Mouse (Mus musculus): ENCODE measurements at regions not wholly inside any gene's neighbourhood (a gene's known extent, or its start where the extent isn't known, plus 50 kb on each side); places are given as distances from the start of the nearest gene placed in this dataset.

GRCm38 (mm10) chr3:52618212-52618924, 350.2 kb downstream of the Foxo1 start:
- Histone ChIP-seq H3K36me3 (replicated peaks; ENCODE audit: insufficient read depth, low read length) (no peaks in the 10 kb centered on the region), H3K4me3 (ENCODE audit: low read depth, low read length) (no peak overlapping the region), H3K9ac (replicated peaks) (no peak overlapping the region), H3K9me3 (ENCODE audit: low read length) (no peaks in the 10 kb centered on the region), H3K27me3 (ENCODE audit: insufficient read depth, low read length) (no peaks in the 10 kb centered on the region), H3K4me2 (ENCODE audit: low read depth, low read length) (no peak overlapping the region), H3K4me1 (ENCODE audit: insufficient read depth) (peaks cover 6% of the 10 kb centered on the region), H3K27ac (ENCODE audit: low read depth) (peak overlapping the region; percentile 93)
- ATAC-seq (peak; percentile 24), DNase-seq (no peak)
- TF ChIP-seq EP300 (IDR thresholded peaks at IDR 0.05; ENCODE audit: low read depth) (no peak), CTCF (IDR thresholded peaks at IDR 0.05; ENCODE audit: low read depth) (no peak)
- 48% methylated on average over 7 of the region's 7 CpGs for WGBS (ENCODE audit: insufficient replicate concordance)

- H3K9ac ChIP-seq (replicated peaks) = no peak overlapping the region
- ATAC-seq (peak; percentile 89), DNase-seq (peak; percentile 34)
- 48% methylated on average over 8 of the region's 8 CpGs for WGBS (ENCODE audit: insufficient replicate concordance)
- no peak for TF ChIP-seq CTCF (IDR thresholded peaks at IDR 0.05; ENCODE audit: low read depth)
- TF ChIP-seq EP300 (IDR thresholded peaks at IDR 0.05; ENCODE audit: low read depth) = peak; percentile 91
- H3K9me3 ChIP-seq (ENCODE audit: low read length) = no peaks in the 10 kb centered on the region
- H3K27me3 ChIP-seq (ENCODE audit: insufficient read depth, low read length) = no peaks in the 10 kb centered on the region
- H3K36me3 ChIP-seq (replicated peaks; ENCODE audit: insufficient read depth, low read length) = no peaks in the 10 kb centered on the region
- H3K27ac ChIP-seq (ENCODE audit: low read depth) = peak overlapping the region; percentile 93
- no peak overlapping the region for H3K4me2 ChIP-seq (ENCODE audit: low read depth, low read length)
- peaks cover 6% of the 10 kb centered on the region for H3K4me1 ChIP-seq (ENCODE audit: insufficient read depth)
- no peak overlapping the region for H3K4me3 ChIP-seq (ENCODE audit: low read depth, low read length)
These were observed 349.4 kb downstream of the Foxo1 start for GRCm38 (mm10) chr3:52617413-52618149.

GRCm38 (mm10) chr3:52611881-52612280, 343.7 kb downstream of the Foxo1 start:
- TF ChIP-seq CTCF (IDR thresholded peaks at IDR 0.05; ENCODE audit: low read depth) = no peak
- WGBS (ENCODE audit: insufficient replicate concordance) = 84% methylated on average over 8 of the region's 8 CpGs
- Histone ChIP-seq H3K4me1 (ENCODE audit: insufficient read depth) (no peaks in the 10 kb centered on the region), H3K9me3 (ENCODE audit: low read length) (no peaks in the 10 kb centered on the region), H3K4me2 (ENCODE audit: low read depth, low read length) (no peak overlapping the region), H3K4me3 (ENCODE audit: low read depth, low read length) (no peak overlapping the region), H3K9ac (replicated peaks) (no peak overlapping the region), H3K27ac (ENCODE audit: low read depth) (no peak overlapping the region), H3K36me3 (replicated peaks; ENCODE audit: insufficient read depth, low read length) (no peaks in the 10 kb centered on the region), H3K27me3 (ENCODE audit: insufficient read depth, low read length) (no peaks in the 10 kb centered on the region)
- ATAC-seq (no peak), DNase-seq (no peak)

GRCm38 (mm10) chr3:52610466-52610865, 342.3 kb downstream of the Foxo1 start:
- ATAC-seq = no peak
- no peak for DNase-seq
- no peak overlapping the region for H3K4me2 ChIP-seq (ENCODE audit: low read depth, low read length)
- no peaks in the 10 kb centered on the region for H3K4me1 ChIP-seq (ENCODE audit: insufficient read depth)
- no peak overlapping the region for H3K9ac ChIP-seq (replicated peaks)
- H3K9me3 ChIP-seq (ENCODE audit: low read length) = no peaks in the 10 kb centered on the region
- H3K36me3 ChIP-seq (replicated peaks; ENCODE audit: insufficient read depth, low read length) = no peaks in the 10 kb centered on the region
- 52% methylated on average over 3 of the region's 3 CpGs for WGBS (ENCODE audit: insufficient replicate concordance)
- no peak overlapping the region for H3K4me3 ChIP-seq (ENCODE audit: low read depth, low read length)
- no peaks in the 10 kb centered on the region for H3K27me3 ChIP-seq (ENCODE audit: insufficient read depth, low read length)
- TF ChIP-seq CTCF (IDR thresholded peaks at IDR 0.05; ENCODE audit: low read depth) (no peak), EP300 (IDR thresholded peaks at IDR 0.05; ENCODE audit: low read depth) (no peak)
- H3K27ac ChIP-seq (ENCODE audit: low read depth) = no peak overlapping the region

- WGBS (ENCODE audit: insufficient replicate concordance) = 66% methylated on average over 5 of the region's 5 CpGs
- H3K27me3 ChIP-seq (ENCODE audit: insufficient read depth, low read length) = no peaks in the 10 kb centered on the region
- H3K9me3 ChIP-seq (ENCODE audit: low read length) = no peaks in the 10 kb centered on the region
- no peak overlapping the region for H3K27ac ChIP-seq (ENCODE audit: low read depth)
- H3K9ac ChIP-seq (replicated peaks) = no peak overlapping the region
- no peaks in the 10 kb centered on the region for H3K36me3 ChIP-seq (replicated peaks; ENCODE audit: insufficient read depth, low read length)
- no peak overlapping the region for H3K4me3 ChIP-seq (ENCODE audit: low read depth, low read length)
- H3K4me1 ChIP-seq (ENCODE audit: insufficient read depth) = no peaks in the 10 kb centered on the region
- TF ChIP-seq CTCF (IDR thresholded peaks at IDR 0.05; ENCODE audit: low read depth) (no peak), EP300 (IDR thresholded peaks at IDR 0.05; ENCODE audit: low read depth) (no peak)
- ATAC-seq = no peak
- no peak overlapping the region for H3K4me2 ChIP-seq (ENCODE audit: low read depth, low read length)
- DNase-seq = no peak
These were observed 339.9 kb downstream of the Foxo1 start for GRCm38 (mm10) chr3:52608086-52608426.

DNA sequence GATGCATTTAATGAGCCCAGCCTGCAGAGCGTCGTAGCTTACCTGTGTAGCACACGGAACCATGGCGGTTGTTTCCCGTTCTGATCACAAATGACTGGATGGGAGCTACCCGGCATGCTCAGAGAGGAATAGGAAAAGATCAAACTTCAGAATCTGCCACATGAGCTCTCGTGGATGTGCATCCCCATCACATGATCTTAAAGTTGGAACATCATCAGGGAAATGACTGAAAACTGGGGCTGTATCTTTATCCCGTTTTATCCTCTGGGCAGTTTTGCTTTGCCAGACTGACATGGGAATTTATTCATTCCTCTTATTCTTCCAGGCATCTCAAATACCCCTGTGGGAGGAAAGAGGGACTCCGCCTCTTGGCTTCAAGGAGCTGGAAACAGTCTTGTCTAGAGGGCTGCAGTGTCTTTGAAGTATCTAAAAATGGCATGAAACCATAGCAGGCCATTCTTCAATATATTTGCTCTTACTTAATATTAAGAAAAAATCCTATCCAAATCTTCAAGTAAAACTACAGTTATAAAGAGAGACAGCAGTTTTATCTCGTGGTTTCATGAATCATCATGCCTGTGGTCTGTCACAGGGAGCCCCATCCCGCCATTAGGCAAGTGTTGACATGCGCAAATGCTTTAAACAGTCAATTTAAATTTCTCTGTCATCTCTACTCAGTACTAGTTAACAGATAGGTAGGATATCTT, 339.4 kb downstream of the Foxo1 start:
- ATAC-seq = no peak
- Histone ChIP-seq H3K9me3 (ENCODE audit: low read length) (no peaks in the 10 kb centered on the region), H3K27ac (ENCODE audit: low read depth) (no peak overlapping the region), H3K27me3 (ENCODE audit: insufficient read depth, low read length) (no peaks in the 10 kb centered on the region), H3K4me2 (ENCODE audit: low read depth, low read length) (no peak overlapping the region), H3K4me3 (ENCODE audit: low read depth, low read length) (no peak overlapping the region), H3K4me1 (ENCODE audit: insufficient read depth) (no peaks in the 10 kb centered on the region), H3K36me3 (replicated peaks; ENCODE audit: insufficient read depth, low read length) (no peaks in the 10 kb centered on the region), H3K9ac (replicated peaks) (no peak overlapping the region)
- 81% methylated on average over 12 of the region's 12 CpGs for WGBS (ENCODE audit: insufficient replicate concordance)
- TF ChIP-seq EP300 (IDR thresholded peaks at IDR 0.05; ENCODE audit: low read depth) = no peak
- no peak for TF ChIP-seq CTCF (IDR thresholded peaks at IDR 0.05; ENCODE audit: low read depth)
- DNase-seq = no peak

All from liver, postnatal 0 days (tissue).